Mouse (Mus musculus) Patski (cell line): ENCODE data around the gene Dennd1b. TPM values are rescaled to one million over a fixed set of nuclear protein-coding genes. Genes with fewer than 3 reads are reported as not detected.

Source experiments
- ATAC-seq: fragments of 100-300 bp; one replicate; pipeline ENCODE4 v1.8.0; 2021
- CTCF ChIA-PET: fragments of 350-600 bp; sonication (Branson Sonifier 250); formaldehyde crosslinking; loops from one replicate; lab custom pipeline; 2022; ENCODE audit warnings: inconsistent platforms; lab: Charles Lee
- POLR2A ChIA-PET: fragments of 350-600 bp; sonication (Branson Sonifier 250); formaldehyde crosslinking; loops from one replicate; lab custom pipeline; 2022; ENCODE audit warnings: antibody characterized with exemption, inconsistent platforms; lab: Charles Lee
- DNase-seq: peaks from one replicate; pipeline ENCODE4 v3.0.0-alpha.2; 2011; ENCODE audit warnings: low read depth, low spot score
- H3K27me3 ChIP-seq: fragments of 371-371 bp; one replicate; pipeline ENCODE4 v1.5.1; 2021
- CTCF ChIP-seq: fragments of 100-300 bp; IDR thresholded peaks from one replicate; pipeline ENCODE4 v1.5.1; 2021
- in situ Hi-C: fragments of 300-500 bp; cut with MboI; formaldehyde crosslinking; loops from 3 replicates; pipeline ENCODE4 v1.11.1; 2018; ENCODE audit warnings: low pct_unique_long_range_greater_than_20kb, mixed read lengths
- polyA plus RNA-seq: library from polyadenylated mRNA; unstranded; gene quantifications from one replicate; pipeline ENCODE4 v1.2.3, GENCODE M21; 2021

Dennd1b gene
- polyA plus RNA-seq, 1 experiment from 2014 or later, result 12.3 TPM

GRCm38 (mm10) chr1:139003503-139003902 lies 40.3 kb downstream of the Dennd1b start:
- DNase-seq, result no peak
- ChIA-PET CTCF (interaction anchor here (1.6 kb wide), 1 partner anchor 23 kb away, joined by 4 read pairs; no protein-coding TSS in a partner anchor), POLR2A (interaction anchor here (1.3 kb wide), 1 partner anchor 10 kb away, joined by 3 read pairs; no protein-coding TSS in a partner anchor)
- no peak for TF ChIP-seq CTCF
- H3K27me3 ChIP-seq, result no peaks in the 10 kb centered on the region
- ATAC-seq, result no peak
- in situ Hi-C loops, result no loop called here

DNA sequence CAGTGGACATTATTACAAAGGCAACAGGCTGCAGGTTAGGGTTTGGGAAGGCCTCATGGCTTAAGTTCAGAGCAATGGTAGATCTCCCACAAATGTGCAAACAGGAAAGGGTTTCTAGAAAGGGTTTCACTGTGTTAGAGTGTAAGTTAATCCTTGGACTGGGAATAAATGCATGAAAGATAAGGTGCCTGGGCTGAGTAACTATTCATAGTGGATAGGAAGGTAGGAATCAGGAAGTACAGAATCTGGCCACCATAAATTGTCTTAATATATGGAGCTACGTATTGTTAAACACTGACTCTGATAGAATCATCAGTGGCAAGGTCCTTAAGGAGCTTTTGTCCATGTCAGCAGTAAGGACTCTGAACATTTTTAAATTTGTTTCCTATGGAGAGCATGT lies 42.8 kb downstream of the Dennd1b start:
- ATAC-seq (no peak), DNase-seq (no peak)
- H3K27me3 ChIP-seq, result no peaks in the 10 kb centered on the region
- ChIA-PET POLR2A (no interaction called here), CTCF (no interaction called here)
- in situ Hi-C loops, result no loop called here
- TF ChIP-seq CTCF, result no peak

DNA sequence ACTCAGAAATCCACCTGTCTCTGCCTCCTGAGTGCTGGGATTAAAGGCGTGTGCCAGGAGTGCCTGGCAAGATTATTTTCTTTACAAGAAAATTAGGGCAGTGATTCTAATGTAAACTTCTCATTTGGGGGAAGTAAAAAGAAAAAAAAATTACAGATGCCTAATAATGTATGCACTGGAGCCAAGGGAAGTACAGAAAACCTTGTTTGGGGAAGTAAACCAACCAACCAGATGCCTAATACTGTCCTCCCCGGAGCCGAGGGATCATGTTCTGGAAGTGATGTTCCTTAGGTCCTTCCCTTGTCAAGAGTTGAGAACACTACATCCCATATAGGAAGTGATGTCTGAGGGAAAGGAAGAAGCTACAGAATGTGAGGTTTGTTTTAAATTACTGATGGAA lies 44.2 kb downstream of the Dennd1b start:
- TF ChIP-seq CTCF, result no peak
- DNase-seq (no peak), ATAC-seq (no peak)
- in situ Hi-C loops, result no loop called here
- H3K27me3 ChIP-seq, result no peaks in the 10 kb centered on the region
- CTCF ChIA-PET, result no interaction called here
- POLR2A ChIA-PET, result no interaction called here

DNA sequence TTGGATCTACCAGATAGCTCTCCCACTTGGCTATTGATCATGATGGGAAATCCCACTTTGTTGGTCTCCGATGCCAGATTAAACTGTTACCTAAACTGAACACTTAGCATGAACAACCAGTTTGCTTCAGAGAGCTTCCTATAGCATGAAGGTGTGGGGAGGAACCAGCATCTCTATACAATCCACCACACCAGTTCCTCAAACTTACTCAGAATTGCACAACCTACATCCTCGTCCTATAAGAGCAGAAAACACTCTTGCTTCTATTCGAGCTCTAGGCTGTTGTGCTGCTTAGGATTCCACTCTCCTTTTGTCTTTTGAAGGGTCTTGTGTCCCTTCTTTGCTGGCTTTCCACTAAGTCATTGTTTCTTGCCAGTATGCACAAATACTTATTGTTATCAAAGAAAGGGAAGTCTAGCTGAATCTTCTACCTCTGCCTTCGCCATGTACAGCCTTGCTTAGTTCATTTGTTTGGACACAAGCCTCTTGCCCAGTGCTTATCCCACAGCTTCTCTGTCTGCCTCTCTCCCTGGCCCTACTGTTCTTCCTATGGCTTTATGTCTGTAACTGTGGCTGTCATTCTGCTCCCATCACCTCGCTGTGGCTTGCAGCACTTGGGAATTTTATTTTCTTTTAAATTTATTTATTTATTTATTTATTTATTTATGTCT lies 52.0 kb downstream of the Dennd1b start:
- no peaks in the 10 kb centered on the region for H3K27me3 ChIP-seq
- in situ Hi-C loops, result no loop called here
- POLR2A ChIA-PET, result no interaction called here
- ATAC-seq (no peak), DNase-seq (no peak)
- CTCF ChIA-PET, result interaction anchor here (0.9 to 1.6 kb wide), 5 partner anchors 12 to 21 kb away, joined by 3 to 4 read pairs (median 4); no protein-coding TSS in a partner anchor
- TF ChIP-seq CTCF, result no peak

- no peak for DNase-seq
- no peak for ATAC-seq
- CTCF ChIA-PET, result no interaction called here
- POLR2A ChIA-PET, result no interaction called here
- in situ Hi-C loops, result no loop called here
- no peak for TF ChIP-seq CTCF
- H3K27me3 ChIP-seq, result no peaks in the 10 kb centered on the region
Observed at GRCm38 (mm10) chr1:139021298-139021697, 58.1 kb downstream of the Dennd1b start.

DNA sequence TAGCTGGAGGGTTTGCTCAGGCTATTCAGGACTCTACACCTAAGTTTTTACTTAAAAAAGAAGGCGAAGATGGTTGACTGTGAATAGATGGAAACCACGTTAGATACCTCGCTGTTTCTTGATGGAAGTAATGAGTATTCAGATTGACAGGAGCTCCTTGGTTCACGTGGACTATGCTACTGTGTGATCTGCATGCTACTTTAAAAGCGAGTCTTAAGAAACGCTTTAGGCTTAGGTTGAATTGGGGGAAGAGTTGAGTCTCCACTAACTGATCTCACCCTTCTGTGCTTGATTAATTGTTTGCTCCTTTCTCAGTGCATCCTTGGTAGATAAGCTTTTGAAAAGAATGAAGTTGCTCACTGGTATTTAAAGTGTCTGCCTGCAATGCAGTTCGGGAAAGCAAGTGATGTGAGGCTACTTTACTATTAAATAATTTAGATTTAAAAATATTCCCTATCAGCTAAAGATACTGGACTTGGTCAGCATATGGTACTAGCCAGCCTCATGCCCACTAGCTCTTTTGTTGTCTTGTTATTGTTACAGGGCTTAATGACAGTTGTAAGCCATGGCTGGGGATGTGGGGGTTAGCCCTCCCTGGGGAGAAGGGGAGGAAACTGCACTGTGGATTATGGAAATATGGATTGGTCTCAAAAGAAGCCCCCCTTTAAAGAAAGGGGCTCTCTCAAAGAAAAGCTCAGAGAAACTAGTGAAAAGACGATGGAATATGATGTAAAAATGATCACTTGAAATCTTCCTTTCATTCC lies 62.8 kb downstream of the Dennd1b start:
- DNase-seq (no peak), ATAC-seq (no peak)
- no peaks in the 10 kb centered on the region for H3K27me3 ChIP-seq
- no peak for TF ChIP-seq CTCF
- CTCF ChIA-PET, result interaction anchor here (1.7 kb wide), 1 partner anchor 8 kb away, joined by 3 read pairs; no protein-coding TSS in a partner anchor
- in situ Hi-C loops, result no loop called here
- POLR2A ChIA-PET, result interaction anchor here (1.2 kb wide), 1 partner anchor 11 kb away, joined by 4 read pairs; no protein-coding TSS in a partner anchor

DNA sequence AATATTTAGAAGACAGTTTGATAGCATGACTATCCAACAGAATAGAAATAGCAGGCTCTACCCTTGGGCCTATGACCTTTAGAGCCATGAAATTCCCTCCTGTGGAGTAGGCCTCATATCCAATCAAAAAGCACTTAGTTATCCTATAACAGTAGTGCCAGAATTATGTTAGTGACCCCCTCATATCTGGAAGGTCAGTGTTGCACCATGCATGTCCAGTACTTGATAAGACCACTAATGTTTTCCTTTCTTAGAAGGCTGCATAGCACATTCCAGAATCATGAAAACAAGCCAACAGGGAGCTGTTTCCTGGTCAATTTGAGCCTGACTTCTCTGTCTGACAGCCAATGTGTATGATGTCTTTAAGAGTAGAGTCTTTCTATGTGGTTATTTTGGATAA lies 66.3 kb downstream of the Dennd1b start:
- DNase-seq (no peak), ATAC-seq (no peak)
- in situ Hi-C loops, result no loop called here
- no peaks in the 10 kb centered on the region for H3K27me3 ChIP-seq
- POLR2A ChIA-PET, result no interaction called here
- CTCF ChIA-PET, result no interaction called here
- TF ChIP-seq CTCF, result no peak

DNA sequence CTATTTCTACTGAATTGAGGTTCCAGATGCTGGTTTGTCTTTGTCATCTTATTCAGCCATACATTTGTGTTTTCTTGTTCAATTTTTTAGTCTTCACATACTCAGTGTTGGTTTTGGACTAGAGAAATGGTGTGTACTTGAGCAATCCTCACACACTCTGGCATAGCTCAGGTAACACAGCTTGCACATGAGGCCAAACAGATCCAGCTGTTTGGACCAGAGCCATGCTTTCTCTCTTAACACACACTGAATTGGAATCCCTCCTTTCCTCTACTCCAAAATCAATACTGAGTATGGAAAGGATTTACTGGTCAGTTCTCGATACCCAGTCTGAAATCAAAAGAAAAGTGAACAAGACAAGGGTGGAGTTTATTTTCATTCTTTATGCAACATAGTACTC lies 69.2 kb downstream of the Dennd1b start:
- ATAC-seq (no peak), DNase-seq (no peak)
- ChIA-PET POLR2A (no interaction called here), CTCF (interaction anchor here (1.2 kb wide), 1 partner anchor 18 kb away, joined by 3 read pairs; no protein-coding TSS in a partner anchor)
- in situ Hi-C loops, result no loop called here
- TF ChIP-seq CTCF, result no peak
- H3K27me3 ChIP-seq, result no peaks in the 10 kb centered on the region

- no peak for TF ChIP-seq CTCF
- in situ Hi-C loops, result no loop called here
- no peaks in the 10 kb centered on the region for H3K27me3 ChIP-seq
- ATAC-seq (no peak), DNase-seq (no peak)
- POLR2A ChIA-PET, result no interaction called here
- CTCF ChIA-PET, result no interaction called here
Observed at GRCm38 (mm10) chr1:139035141-139035540, 71.9 kb downstream of the Dennd1b start.

- in situ Hi-C loops, result no loop called here
- TF ChIP-seq CTCF, result no peak
- H3K27me3 ChIP-seq, result no peaks in the 10 kb centered on the region
- ChIA-PET CTCF (interaction anchor here (1.7 kb wide), 1 partner anchor 9 kb away, joined by 4 read pairs; no protein-coding TSS in a partner anchor), POLR2A (no interaction called here)
- ATAC-seq, result no peak
- DNase-seq, result no peak
Observed at GRCm38 (mm10) chr1:139036302-139036701, 73.1 kb downstream of the Dennd1b start.
